Mouse (Mus musculus): Measurements from ENCODE around the gene Grik2.

The Grik2 gene

GRCm38 (mm10) chr10:49788381-49788906 is at the start of gene Grik2:
Grik2 (minus strand) TSS chr10:49788766.
- no peak for DNase-seq (ENCODE audit: extremely low read depth, low read depth)

- DNase-seq (ENCODE audit: extremely low read depth, low read depth), result no peak
Measured at GRCm38 (mm10) chr10:49834392-49834791, 45.8 kb upstream of the Grik2 start.

- no peak for DNase-seq (ENCODE audit: extremely low read depth, low read depth)
Measured at GRCm38 (mm10) chr10:49807276-49807675, 18.7 kb upstream of the Grik2 start.

- no peak for DNase-seq (ENCODE audit: extremely low read depth, low read depth)
Measured at GRCm38 (mm10) chr10:49801001-49801400, 12.4 kb upstream of the Grik2 start.

- no peak for DNase-seq (ENCODE audit: extremely low read depth, low read depth)
Measured at GRCm38 (mm10) chr10:49794129-49794528, 5.6 kb upstream of the Grik2 start.

- no peak for DNase-seq (ENCODE audit: extremely low read depth, low read depth)
Measured at GRCm38 (mm10) chr10:49790326-49790725, 1.8 kb upstream of the Grik2 start.

GRCm38 (mm10) chr10:49789711-49790110 is 1.1 kb upstream of the Grik2 start:
- no peak for DNase-seq (ENCODE audit: extremely low read depth, low read depth)

- no peak for DNase-seq (ENCODE audit: extremely low read depth, low read depth)
Measured at GRCm38 (mm10) chr10:49788914-49789313, 348 bp upstream of the Grik2 start.

- no peak for DNase-seq (ENCODE audit: extremely low read depth, low read depth)
Measured at GRCm38 (mm10) chr10:49786630-49787029, 1.9 kb downstream of the Grik2 start.

- no peak for DNase-seq (ENCODE audit: extremely low read depth, low read depth)
Measured at GRCm38 (mm10) chr10:49785477-49785876, 3.1 kb downstream of the Grik2 start.

GRCm38 (mm10) chr10:49784831-49785230 is 3.7 kb downstream of the Grik2 start:
- no peak for DNase-seq (ENCODE audit: extremely low read depth, low read depth)

GRCm38 (mm10) chr10:49782741-49783691 is 5.5 kb downstream of the Grik2 start:
- no peak for DNase-seq (ENCODE audit: extremely low read depth, low read depth)

- no peak for DNase-seq (ENCODE audit: extremely low read depth, low read depth)
Measured at GRCm38 (mm10) chr10:49782061-49782460, 6.5 kb downstream of the Grik2 start.

- DNase-seq (ENCODE audit: extremely low read depth, low read depth), result no peak
Measured at GRCm38 (mm10) chr10:49780430-49780829, 8.1 kb downstream of the Grik2 start.

GRCm38 (mm10) chr10:49768897-49769296 is 19.7 kb downstream of the Grik2 start:
- no peak for DNase-seq (ENCODE audit: extremely low read depth, low read depth)

GRCm38 (mm10) chr10:49767556-49767955 is 21.0 kb downstream of the Grik2 start:
- no peak for DNase-seq (ENCODE audit: extremely low read depth, low read depth)

GRCm38 (mm10) chr10:49762607-49763006 is 26.0 kb downstream of the Grik2 start:
- no peak for DNase-seq (ENCODE audit: extremely low read depth, low read depth)

GRCm38 (mm10) chr10:49751769-49752168 is 36.8 kb downstream of the Grik2 start:
- no peak for DNase-seq (ENCODE audit: extremely low read depth, low read depth)

- DNase-seq (ENCODE audit: extremely low read depth, low read depth), result no peak
Measured at GRCm38 (mm10) chr10:49731841-49732240, 56.7 kb downstream of the Grik2 start.

- DNase-seq (ENCODE audit: extremely low read depth, low read depth), result no peak
Measured at GRCm38 (mm10) chr10:49723706-49724105, 64.9 kb downstream of the Grik2 start.

- no peak for DNase-seq (ENCODE audit: extremely low read depth, low read depth)
Measured at GRCm38 (mm10) chr10:49716856-49717255, 71.7 kb downstream of the Grik2 start.

- DNase-seq (ENCODE audit: extremely low read depth, low read depth), result no peak
Measured at GRCm38 (mm10) chr10:49709748-49710147, 78.8 kb downstream of the Grik2 start.

GRCm38 (mm10) chr10:49704446-49704845 is 84.1 kb downstream of the Grik2 start:
- no peak for DNase-seq (ENCODE audit: extremely low read depth, low read depth)
